ENCODE assay signal across 15 mouse cellular contexts in genomic region chr5:149584154-149584655, GRCm38 (mm10). TPM values are rescaled to one million over a fixed set of nuclear protein-coding genes. Genes with fewer than 3 reads are reported as not detected.
DNase-seq lines count a peak whose midpoint lies in the region; ATAC-seq and TF ChIP-seq lines count a peak whose summit lies in the region.
"Had no signal": no experiment of that assay in that cellular context is flagged by ENCODE, and none has a peak within 500 bp of the region (broad histone marks: within the 10 kb centered on the region; RNA-seq: fewer than 3 reads in every experiment).

No protein-coding gene starts in this region.

- no peak for DNase-seq in kidney, adult 11 months
- DNase-seq in 3T3-L1 (ENCODE audit: low read depth, low spot score), result peak; percentile 39
- peak; percentile 50 for DNase-seq in brain, adult 2 months (ENCODE audit: low read depth, low spot score)
- DNase-seq in lung, postnatal 0 days (ENCODE audit: low spot score), result peak; percentile 89
- no peak for DNase-seq in natural killer cell, adult 2 months (ENCODE audit: low spot score in 2 of 2)
- DNase-seq in right cerebral cortex, adult 18-20 months, result no peak
- no peak for DNase-seq in liver, embryonic 11.5 days (ENCODE audit: low spot score)
- DNase-seq: adrenal gland, postnatal 14 days; cerebellum, adult 11 months; embryo, embryonic 11 days had no signal

- H3K4me2 ChIP-seq in kidney, embryonic 16.5 days (replicated peaks; ENCODE audit: low read depth, low read length), result no peak overlapping the region
- H3K4me2 ChIP-seq in lung, postnatal 0 days (replicated peaks; ENCODE audit: low read depth, low read length), result no peak overlapping the region
- H3K4me2 ChIP-seq in liver, embryonic 11.5 days, result no peak overlapping the region

- no peak overlapping the region for H3K27ac ChIP-seq in kidney, embryonic 16.5 days (ENCODE audit: low read length)
- peak overlapping the region; percentile 52 for H3K27ac ChIP-seq in lung, postnatal 0 days (ENCODE audit: low read length)
- no peak overlapping the region for H3K27ac ChIP-seq in liver, embryonic 11.5 days (ENCODE audit: low read depth, low read length)

- peaks cover 13% of the 10 kb centered on the region for H3K4me1 ChIP-seq in kidney, embryonic 16.5 days (ENCODE audit: insufficient read depth, low read length)
- H3K4me1 ChIP-seq in lung, postnatal 0 days (ENCODE audit: insufficient read depth, low read depth, low read length), result 0 out of 2 replicates have a peak, but pooled peaks cover 3% of the 10 kb centered on the region
- H3K4me1 ChIP-seq in liver, embryonic 11.5 days (replicated peaks; ENCODE audit: control insufficient read depth, insufficient read depth, low read length), result 0 out of 2 replicates have a peak, but pooled peaks cover 5% of the 10 kb centered on the region

- 45% methylated on average over 8 of the region's 8 CpGs for WGBS in kidney, embryonic 16.5 days
- 27% methylated on average over 8 of the region's 8 CpGs for WGBS in lung, postnatal 0 days
- WGBS in liver, embryonic 11.5 days, result 63% methylated on average over 8 of the region's 8 CpGs

- H3K27me3 ChIP-seq in kidney, embryonic 16.5 days (ENCODE audit: insufficient read depth, low read length), result no peaks in the 10 kb centered on the region
- no peaks in the 10 kb centered on the region for H3K27me3 ChIP-seq in lung, postnatal 0 days (replicated peaks; ENCODE audit: insufficient read depth, low read length)
- H3K27me3 ChIP-seq in liver, embryonic 11.5 days (replicated peaks; ENCODE audit: control insufficient read depth, insufficient read depth, low read length), result no peaks in the 10 kb centered on the region
- H3K27me3 ChIP-seq: CH12.LX had no signal

- 0 out of 2 replicates have a peak, but pooled peaks have one; percentile 50 for ATAC-seq in kidney, embryonic 16.5 days (ENCODE audit: low FRiP score, low TSS enrichment)
- ATAC-seq in lung, postnatal 0 days, result peak; percentile 93
- no peak for ATAC-seq in liver, embryonic 11.5 days (replicated peaks; ENCODE audit: low FRiP score)

- H3K36me3 ChIP-seq in kidney, embryonic 16.5 days (ENCODE audit: insufficient read depth, low read length), result no peaks in the 10 kb centered on the region
- H3K36me3 ChIP-seq in lung, postnatal 0 days (ENCODE audit: insufficient read depth, low read length), result no peaks in the 10 kb centered on the region
- no peaks in the 10 kb centered on the region for H3K36me3 ChIP-seq in liver, embryonic 11.5 days (ENCODE audit: control insufficient read depth, insufficient read depth, low read length)

- no peak for TF ChIP-seq CTCF in lung, postnatal 0 days (IDR thresholded peaks at IDR 0.05)

- TF ChIP-seq EP300 in lung, postnatal 0 days (IDR thresholded peaks at IDR 0.05), result peak; percentile 99

- H3K4me3 ChIP-seq in kidney, embryonic 16.5 days (ENCODE audit: low read length), result no peak overlapping the region
- no peak overlapping the region for H3K4me3 ChIP-seq in lung, postnatal 0 days (ENCODE audit: low read depth, low read length)
- H3K4me3 ChIP-seq in liver, embryonic 11.5 days (ENCODE audit: low read depth, low read length), result no peak overlapping the region

- H3K9ac ChIP-seq in kidney, embryonic 16.5 days (replicated peaks; ENCODE audit: low read length), result no peak overlapping the region
- no peak overlapping the region for H3K9ac ChIP-seq in lung, postnatal 0 days (replicated peaks; ENCODE audit: low read depth)
- no peak overlapping the region for H3K9ac ChIP-seq in liver, embryonic 11.5 days (ENCODE audit: low read depth, low read length)

- H3K9me3 ChIP-seq in kidney, embryonic 16.5 days (ENCODE audit: low read length), result no peaks in the 10 kb centered on the region
- no peaks in the 10 kb centered on the region for H3K9me3 ChIP-seq in lung, postnatal 0 days (ENCODE audit: low read length)
- no peaks in the 10 kb centered on the region for H3K9me3 ChIP-seq in liver, embryonic 11.5 days (ENCODE audit: control insufficient read depth, low read length)

RNA-seq across cellular contexts. Expression of gene Hsph1, which starts 52.0 kb away (rescaled TPM):
- polyA plus RNA-seq in kidney, embryonic 16.5 days (2015; fragmentation: Nextera tagmentation; extraction: Ambion mirVana), result 67.5 and 68.8 TPM in 2 replicates
- polyA plus RNA-seq in lung, postnatal 0 days (2015; fragmentation: Nextera tagmentation; extraction: Ambion mirVana), result 7.3 and 14.7 TPM in 2 replicates
- 116 and 119 TPM in 2 replicates for polyA plus RNA-seq in liver, embryonic 11.5 days (2014; fragmentation: Nextera tagmentation; extraction: Ambion mirVana)

RNA-seq across cellular contexts. Expression of gene Wdr95, which starts 55.7 kb away (rescaled TPM):
- not detected in 2 replicates for polyA plus RNA-seq in kidney, embryonic 16.5 days (2015; fragmentation: Nextera tagmentation; extraction: Ambion mirVana)
- polyA plus RNA-seq in lung, postnatal 0 days (2015; fragmentation: Nextera tagmentation; extraction: Ambion mirVana), result 0.29 and 0.36 TPM in 2 replicates
- polyA plus RNA-seq in liver, embryonic 11.5 days (2014; fragmentation: Nextera tagmentation; extraction: Ambion mirVana), result not detected in 2 replicates
- polyA plus RNA-seq: heart, embryonic 14.5 days; intestine, embryonic 16.5 days; liver, adult 2 months had no signal

Comparison
In these comparisons a context has a peak if more than half of its experiments do, and no peak if none do; other contexts are left out.
1. DNase-seq: peak in 3T3-L1 (single experiment), brain, adult 2 months (single experiment) and lung, postnatal 0 days (single experiment); none in kidney, adult 11 months (single experiment), natural killer cell, adult 2 months (0 of 2), right cerebral cortex, adult 18-20 months (single experiment) and liver, embryonic 11.5 days (single experiment).